Mouse (Mus musculus) myocyte (in vitro differentiated cells): ENCODE results near the gene Parp8. TPM values are rescaled to one million over a fixed set of nuclear protein-coding genes. Genes with fewer than 3 reads are reported as not detected.

Source experiments
- H3K27me3 ChIP-seq: one replicate; pipeline ENCODE4 v1.6.1; 2011; ENCODE audit not compliant: control insufficient read depth, insufficient read depth, insufficient read length
- H3K36me3 ChIP-seq: one replicate; pipeline ENCODE4 v1.6.1; 2011; ENCODE audit not compliant: control insufficient read depth, insufficient read depth
- H3K4me2 ChIP-seq: one replicate; pipeline ENCODE4 v1.6.1; 2011; ENCODE audit warnings: low read depth, control low read depth
- H3K4me3 ChIP-seq: one replicate; pipeline ENCODE4 v1.5.1; 2011; ENCODE audit warnings: mild to moderate bottlenecking, control low read depth, moderate library complexity
- H3K79me2 ChIP-seq: one replicate; pipeline ENCODE4 v1.6.1; 2011; ENCODE audit not compliant: control insufficient read depth, insufficient read depth
- H3ac ChIP-seq: one replicate; pipeline ENCODE4 v1.6.1; 2011; ENCODE audit not compliant: control insufficient read depth, insufficient read length
- CEBPB ChIP-seq: IDR thresholded peaks from 2 replicates; pipeline ENCODE4 v1.6.1; 2011; ENCODE audit warnings: mild to moderate bottlenecking, moderate library complexity; ENCODE audit not compliant: poor library complexity, insufficient read depth, severe bottlenecking
- E2F4 ChIP-seq: IDR thresholded peaks from one replicate; pipeline ENCODE4 v1.6.1; 2011; ENCODE audit warnings: mild to moderate bottlenecking, control low read depth, moderate library complexity; ENCODE audit not compliant: insufficient read depth
- MAX ChIP-seq: IDR thresholded peaks from one replicate; pipeline ENCODE4 v1.6.1; 2011; ENCODE audit warnings: low read depth, mild to moderate bottlenecking, control low read depth
- MYOD1 ChIP-seq, 3 experiments: IDR thresholded peaks; one replicate each; pipeline ENCODE4 v1.6.1; 2011; ENCODE audit warnings: control low read depth in 2 of 3, low read depth in 2 of 3, mild to moderate bottlenecking in 2 of 3, moderate library complexity in 1 of 3; ENCODE audit not compliant: insufficient read length in 2 of 3, control insufficient read depth in 1 of 3
- MYOG ChIP-seq, 3 experiments: IDR thresholded peaks; one replicate each; pipeline ENCODE4 v1.6.1; 2011; ENCODE audit warnings: control low read depth in 2 of 3, low read depth in 2 of 3, mild to moderate bottlenecking in 2 of 3; ENCODE audit not compliant: insufficient read length in 2 of 3, control insufficient read depth in 1 of 3, insufficient read depth in 1 of 3
- POLR2A ChIP-seq: IDR thresholded peaks from one replicate; pipeline ENCODE4 v1.6.1; 2011; ENCODE audit warnings: low read depth, mild to moderate bottlenecking, control low read depth, moderate library complexity; ENCODE audit not compliant: insufficient read length
- POLR2AphosphoS2 ChIP-seq: IDR thresholded peaks from one replicate; pipeline ENCODE4 v1.6.1; 2011; ENCODE audit warnings: low read depth, control low read depth; ENCODE audit not compliant: insufficient read length
- REST ChIP-seq: IDR thresholded peaks from one replicate; pipeline ENCODE4 v1.6.1; 2011; ENCODE audit warnings: mild to moderate bottlenecking, control low read depth, moderate library complexity; ENCODE audit not compliant: insufficient read depth, insufficient read length
- SRF ChIP-seq: IDR thresholded peaks from one replicate; pipeline ENCODE4 v1.6.1; 2011; ENCODE audit warnings: low read depth; ENCODE audit not compliant: control insufficient read depth, insufficient read length
- TCF12 ChIP-seq: IDR thresholded peaks from one replicate; pipeline ENCODE4 v1.6.1; 2011; ENCODE audit warnings: mild to moderate bottlenecking, control low read depth; ENCODE audit not compliant: poor library complexity, insufficient read depth, severe bottlenecking
- TCF3 ChIP-seq: IDR thresholded peaks from one replicate; pipeline ENCODE4 v1.6.1; 2011; ENCODE audit warnings: low read depth, control low read depth; ENCODE audit not compliant: insufficient read length
- USF1 ChIP-seq: IDR thresholded peaks from one replicate; pipeline ENCODE4 v1.6.1; 2011; ENCODE audit warnings: low read depth, mild to moderate bottlenecking, control low read depth, moderate library complexity
- polyA plus RNA-seq: library from polyadenylated mRNA; unstranded; fragments of >200 nt; fragmentation: generic; extraction: Trizol; gene quantifications from one replicate; pipeline ENCODE4 v1.2.1, GENCODE M21; 2012; ENCODE audit warnings: missing spikeins

Gene Parp8
- polyA plus RNA-seq, 1 experiment: 6.1 TPM

- no peak for TF ChIP-seq TCF3
- TF ChIP-seq E2F4: no peak
- no peak for TF ChIP-seq CEBPB
- no peak overlapping the region for H3K4me3 ChIP-seq
Measured at GRCm38 (mm10) chr13:117018676-117019075, 6.7 kb downstream of the Parp8 start.

DNA sequence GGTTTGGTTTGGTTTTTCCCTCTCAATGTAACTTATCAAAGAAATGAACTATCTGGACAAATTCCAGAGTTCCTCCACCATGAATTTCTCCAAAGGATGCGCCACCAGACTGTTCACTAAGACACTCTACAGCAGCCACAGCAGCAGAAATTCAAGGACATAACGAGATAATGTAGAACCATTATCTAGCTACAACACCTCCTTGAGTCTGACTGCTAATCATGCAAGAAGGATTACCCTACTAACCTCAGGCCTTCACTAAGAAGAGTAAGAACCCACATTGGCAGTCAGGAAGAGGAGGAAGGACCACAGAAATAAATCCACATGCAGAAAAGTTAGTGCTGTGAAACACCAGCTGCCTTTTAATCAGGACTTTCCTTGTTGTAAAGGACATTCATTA lies 11.8 kb downstream of the Parp8 start:
- H3K36me3 ChIP-seq: no peaks in the 10 kb centered on the region
- no peak overlapping the region for H3K4me3 ChIP-seq
- H3K27me3 ChIP-seq: no peaks in the 10 kb centered on the region
- no peak overlapping the region for H3ac ChIP-seq
- H3K79me2 ChIP-seq: peaks cover 42% of the 10 kb centered on the region
- TF ChIP-seq POLR2A (no peak), POLR2AphosphoS2 (no peak), REST (no peak), E2F4 (no peak), MYOD1 (IDR thresholded peaks at IDR 0.05; ENCODE audit: control insufficient read depth in 1 of 3, insufficient read length in 2 of 3, low read depth in 2 of 3) (no peak), TCF3 (no peak), MYOG (IDR thresholded peaks at IDR 0.05; ENCODE audit: control insufficient read depth in 1 of 3, insufficient read depth in 1 of 3, insufficient read length in 2 of 3, low read depth in 2 of 3) (no peak), TCF12 (no peak), CEBPB (no peak), USF1 (no peak), SRF (no peak), MAX (no peak)
- H3K4me2 ChIP-seq: no peak overlapping the region

More at GRCm38 (mm10) chr13:117018676-117019075, 6.7 kb downstream of the Parp8 start:
- H3K79me2 ChIP-seq: peaks cover 73% of the 10 kb centered on the region
- no peaks in the 10 kb centered on the region for H3K27me3 ChIP-seq
- H3K36me3 ChIP-seq: no peaks in the 10 kb centered on the region
- no peak overlapping the region for H3K4me2 ChIP-seq
- no peak overlapping the region for H3ac ChIP-seq

DNA sequence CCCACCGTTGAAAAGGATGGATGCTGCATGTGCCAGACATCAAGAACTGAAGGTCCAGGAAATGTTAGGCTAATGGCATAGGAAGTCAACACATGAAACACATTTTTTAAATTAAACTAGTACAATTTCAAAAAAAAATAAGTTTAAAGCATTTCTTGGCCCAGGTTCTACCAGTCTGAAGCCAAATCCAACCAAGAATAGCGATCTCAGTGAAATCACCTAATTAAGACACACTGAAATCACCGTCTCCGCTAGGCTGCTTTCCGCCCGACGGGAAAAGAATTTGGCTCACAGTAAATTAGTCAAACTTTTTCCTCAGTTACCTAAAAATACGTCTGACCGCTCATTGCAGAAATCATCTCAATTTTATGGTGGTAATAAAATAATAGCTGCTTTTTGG lies 13.3 kb downstream of the Parp8 start:
- Histone ChIP-seq H3K4me3 (no peak overlapping the region), H3K4me2 (no peak overlapping the region), H3K27me3 (no peaks in the 10 kb centered on the region), H3K79me2 (peaks cover 29% of the 10 kb centered on the region), H3K36me3 (no peaks in the 10 kb centered on the region), H3ac (no peak overlapping the region)
- TF ChIP-seq POLR2AphosphoS2 (no peak), TCF12 (no peak), USF1 (no peak), SRF (no peak), MYOD1 (IDR thresholded peaks at IDR 0.05; ENCODE audit: control insufficient read depth in 1 of 3, insufficient read length in 2 of 3, low read depth in 2 of 3) (no peak), E2F4 (no peak), MAX (no peak), TCF3 (no peak), CEBPB (no peak), POLR2A (no peak), MYOG (IDR thresholded peaks at IDR 0.05; ENCODE audit: control insufficient read depth in 1 of 3, insufficient read depth in 1 of 3, insufficient read length in 2 of 3, low read depth in 2 of 3) (no peak), REST (no peak)

DNA sequence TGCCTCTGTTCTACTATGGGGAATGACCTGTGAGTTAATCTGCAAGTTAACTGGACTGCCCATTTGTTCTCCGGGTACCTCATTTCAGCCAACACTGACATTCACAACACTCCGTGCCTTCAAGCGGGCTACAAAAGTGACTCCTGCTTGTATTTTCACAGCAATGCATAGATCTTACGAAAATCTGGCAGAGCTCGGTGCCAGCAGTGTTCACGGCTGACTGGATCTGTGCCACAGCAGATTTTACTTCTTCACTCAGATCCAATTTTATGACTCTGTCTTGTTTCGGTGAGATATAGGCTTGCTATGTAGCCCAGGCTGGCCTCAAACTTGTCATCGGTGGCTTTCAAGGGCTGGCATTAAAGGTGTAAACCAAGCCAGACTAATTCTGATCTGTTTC lies 15.2 kb downstream of the Parp8 start:
- TF ChIP-seq POLR2AphosphoS2 (no peak), TCF3 (no peak), MYOD1 (IDR thresholded peaks at IDR 0.05; ENCODE audit: control insufficient read depth in 1 of 3, insufficient read length in 2 of 3, low read depth in 2 of 3) (no peak), POLR2A (no peak), TCF12 (no peak)
- H3K27me3 ChIP-seq: no peaks in the 10 kb centered on the region
- H3K4me2 ChIP-seq: no peak overlapping the region
- H3ac ChIP-seq: no peak overlapping the region
- no peak overlapping the region for H3K4me3 ChIP-seq
- H3K36me3 ChIP-seq: no peaks in the 10 kb centered on the region
- H3K79me2 ChIP-seq: peaks cover 30% of the 10 kb centered on the region

DNA sequence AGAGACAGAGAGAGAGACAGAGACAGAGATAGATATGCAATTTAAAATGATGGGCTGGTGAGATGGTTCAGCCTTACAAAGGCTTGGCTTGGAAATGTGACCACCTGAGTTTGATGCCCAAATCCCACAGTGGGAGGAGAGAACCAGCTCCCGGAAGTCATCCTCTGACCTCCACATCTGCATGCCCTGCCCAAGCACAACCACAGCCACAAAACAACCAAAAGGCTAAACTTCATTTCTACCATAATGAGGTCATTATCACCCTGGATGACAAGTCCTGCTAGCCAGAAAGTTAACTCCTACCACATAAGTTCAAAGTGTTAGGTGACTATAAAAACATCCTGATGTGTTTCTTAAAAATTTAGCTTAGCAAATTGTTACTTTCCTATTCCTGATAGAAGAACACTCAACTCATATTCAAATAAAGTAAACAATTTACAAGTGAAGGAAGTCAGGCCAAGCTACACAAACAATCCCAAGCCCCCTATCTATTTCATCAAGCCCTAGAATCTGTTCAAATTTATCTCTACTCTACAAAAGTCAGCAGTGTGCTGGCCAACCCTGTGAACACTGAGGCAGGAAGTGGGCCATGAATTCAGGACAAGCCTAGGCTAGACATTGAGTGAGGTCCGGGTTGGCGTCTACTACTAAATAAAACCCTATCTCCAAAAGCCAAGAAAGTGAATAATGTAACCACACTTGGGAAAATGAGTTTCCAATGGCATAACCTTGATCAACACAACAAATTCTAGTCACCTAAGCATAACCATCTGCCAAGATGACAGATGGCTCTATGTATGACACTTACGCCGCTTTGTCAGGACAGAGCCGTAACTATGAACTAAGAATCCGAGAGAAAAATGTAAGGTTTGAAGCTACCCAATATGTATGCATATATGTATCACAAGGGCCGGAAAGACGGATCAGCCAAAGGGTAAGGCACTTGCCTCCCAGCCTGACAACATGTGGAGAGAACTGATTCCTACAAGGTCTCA lies 17.0 kb downstream of the Parp8 start:
- Histone ChIP-seq H3K4me3 (no peak overlapping the region), H3K4me2 (no peak overlapping the region), H3K79me2 (peaks cover 26% of the 10 kb centered on the region), H3K36me3 (no peaks in the 10 kb centered on the region), H3ac (no peak overlapping the region), H3K27me3 (no peaks in the 10 kb centered on the region)
- TF ChIP-seq E2F4 (no peak), MYOD1 (IDR thresholded peaks at IDR 0.05; ENCODE audit: control insufficient read depth in 1 of 3, insufficient read length in 2 of 3, low read depth in 2 of 3) (no peak), POLR2A (no peak), SRF (no peak), REST (no peak)
